Mouse (Mus musculus) thymus, adult 2 months (tissue): ENCODE measurements around the gene Cfc1. TPM values are rescaled to one million over a fixed set of nuclear protein-coding genes. Genes with fewer than 3 reads are reported as not detected.
"Not testable (repeated sequence)": the region's sequence is repeated elsewhere in the genome, so short reads cannot be mapped to it uniquely, and the experiment has no call there.

ENCODE experiments used
- DNase-seq: peaks from one replicate; pipeline ENCODE4 v3.0.0; 2021
- H3K27ac ChIP-seq: fragments of 200-500 bp; 2 replicates; pipeline ENCODE4 v1.5.1; 2012; ENCODE audit warnings: low read length, control low read depth; ENCODE audit not compliant: control insufficient read depth, insufficient read depth
- H3K27me3 ChIP-seq: fragments of 200-500 bp; 2 replicates; pipeline ENCODE4 v1.6.1; 2012; ENCODE audit warnings: mild to moderate bottlenecking, low read length, moderate library complexity, mixed read lengths; ENCODE audit not compliant: control insufficient read depth, insufficient read depth
- H3K36me3 ChIP-seq: fragments of 200-500 bp; 2 replicates; pipeline ENCODE4 v1.6.1; 2012; ENCODE audit warnings: mild to moderate bottlenecking, low read length, moderate library complexity; ENCODE audit not compliant: control insufficient read depth, insufficient read depth
- H3K4me1 ChIP-seq: fragments of 200-500 bp; replicated peaks from 2 replicates; pipeline ENCODE4 v1.6.1; 2012; ENCODE audit warnings: low read length; ENCODE audit not compliant: control insufficient read depth, insufficient read depth
- H3K4me3 ChIP-seq: fragments of 200-500 bp; 2 replicates; pipeline ENCODE4 v1.5.1; 2012; ENCODE audit warnings: mild to moderate bottlenecking, low read length, control low read depth, moderate library complexity; ENCODE audit not compliant: control insufficient read depth, insufficient read depth
- CTCF ChIP-seq: fragments of 200-500 bp; IDR thresholded peaks from 2 replicates; pipeline ENCODE4 v1.5.1; 2012; ENCODE audit warnings: mild to moderate bottlenecking, control low read depth, low read length, moderate library complexity, borderline replicate concordance; ENCODE audit not compliant: control insufficient read depth, poor library complexity, insufficient read depth; ENCODE audit errors: extremely low read depth
- POLR2A ChIP-seq: fragments of 200-500 bp; IDR thresholded peaks from 2 replicates; pipeline ENCODE4 v1.6.1; 2012; ENCODE audit warnings: mild to moderate bottlenecking, low read length, control low read depth, moderate library complexity; ENCODE audit not compliant: control insufficient read depth, poor library complexity, insufficient read depth; ENCODE audit errors: extremely low read depth
- WGBS: fragments of 180-500 bp; shearing (Covaris S2); methylation state at CpG from one replicate; pipeline ENCODE4 v1.1.7; 2018; 5-methylcytosine and 5-hydroxymethylcytosine counted together
- polyA plus RNA-seq: library from polyadenylated mRNA; depleted of rRNA; stranded (reverse); fragments of >200 nt; gene quantifications from 2 replicates; pipeline ENCODE4 v1.2.3, GENCODE M21; 2012

The Cfc1 gene
- polyA plus RNA-seq, 1 experiment = not detected

- 18% methylated on average over 1 of the region's 1 CpGs for WGBS
- no peak overlapping the region for H3K4me3 ChIP-seq
- no peak for TF ChIP-seq POLR2A
- no peak for TF ChIP-seq CTCF
Measured at GRCm38 (mm10) chr1:34518259-34518658, 17.2 kb upstream of the Cfc1 start.

GRCm38 (mm10) chr1:34522205-34522849 is 13.1 kb upstream of the Cfc1 start:
- H3K27me3 ChIP-seq = no peaks in the 10 kb centered on the region
- TF ChIP-seq POLR2A (no peak), CTCF (no peak)

More at GRCm38 (mm10) chr1:34518259-34518658, 17.2 kb upstream of the Cfc1 start:
- no peak for DNase-seq
- Histone ChIP-seq H3K36me3 (no peaks in the 10 kb centered on the region), H3K4me1 (no peaks in the 10 kb centered on the region), H3K27me3 (no peaks in the 10 kb centered on the region), H3K27ac (no peak overlapping the region)

DNA sequence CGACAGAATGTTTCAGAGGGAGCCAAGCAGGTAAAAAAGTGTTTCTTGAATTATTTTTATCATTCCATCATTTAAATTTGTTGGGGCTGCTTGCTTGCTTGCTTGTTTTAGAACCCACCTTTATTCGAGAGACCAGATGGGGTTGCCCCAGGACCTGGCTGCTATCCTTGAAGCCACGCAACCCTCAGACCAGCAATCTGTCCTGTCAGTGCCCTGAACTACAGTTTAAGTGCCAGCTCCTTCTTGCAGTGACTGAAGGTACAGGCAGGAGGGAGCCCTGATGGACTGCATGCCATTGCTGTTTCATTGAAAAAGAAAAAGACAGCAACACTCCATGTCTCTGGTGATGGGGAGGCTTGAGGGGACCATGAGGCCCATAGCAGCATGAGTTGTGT is 12.6 kb upstream of the Cfc1 start:
- no peaks in the 10 kb centered on the region for H3K36me3 ChIP-seq
- WGBS = 89% methylated on average over 3 of the region's 3 CpGs
- H3K27ac ChIP-seq = no peak overlapping the region
- no peak overlapping the region for H3K4me3 ChIP-seq
- H3K4me1 ChIP-seq = no peaks in the 10 kb centered on the region
- TF ChIP-seq CTCF = no peak
- no peak for TF ChIP-seq POLR2A
- no peaks in the 10 kb centered on the region for H3K27me3 ChIP-seq
- no peak for DNase-seq

More at GRCm38 (mm10) chr1:34522205-34522849, 13.1 kb upstream of the Cfc1 start:
- Histone ChIP-seq H3K4me3 (no peak overlapping the region), H3K27ac (no peak overlapping the region), H3K4me1 (no peaks in the 10 kb centered on the region), H3K36me3 (no peaks in the 10 kb centered on the region)
- no peak for DNase-seq
- WGBS = 52% methylated on average over 6 of the region's 6 CpGs

GRCm38 (mm10) chr1:34523647-34524046 is 11.8 kb upstream of the Cfc1 start:
- no peak overlapping the region for H3K4me3 ChIP-seq
- WGBS = 81% methylated on average over 3 of the region's 3 CpGs
- TF ChIP-seq CTCF (no peak), POLR2A (no peak)
- H3K4me1 ChIP-seq = no peaks in the 10 kb centered on the region
- H3K27me3 ChIP-seq = no peaks in the 10 kb centered on the region
- no peak for DNase-seq
- H3K27ac ChIP-seq = no peak overlapping the region
- no peaks in the 10 kb centered on the region for H3K36me3 ChIP-seq

GRCm38 (mm10) chr1:34534574-34534973 is 874 bp upstream of the Cfc1 start:
- H3K27ac ChIP-seq, H3K36me3 ChIP-seq, H3K4me1 ChIP-seq, DNase-seq, H3K4me3 ChIP-seq, H3K27me3 ChIP-seq: not testable (repeated sequence)
- WGBS = 4% methylated on average over 3 of the region's 3 CpGs

DNA sequence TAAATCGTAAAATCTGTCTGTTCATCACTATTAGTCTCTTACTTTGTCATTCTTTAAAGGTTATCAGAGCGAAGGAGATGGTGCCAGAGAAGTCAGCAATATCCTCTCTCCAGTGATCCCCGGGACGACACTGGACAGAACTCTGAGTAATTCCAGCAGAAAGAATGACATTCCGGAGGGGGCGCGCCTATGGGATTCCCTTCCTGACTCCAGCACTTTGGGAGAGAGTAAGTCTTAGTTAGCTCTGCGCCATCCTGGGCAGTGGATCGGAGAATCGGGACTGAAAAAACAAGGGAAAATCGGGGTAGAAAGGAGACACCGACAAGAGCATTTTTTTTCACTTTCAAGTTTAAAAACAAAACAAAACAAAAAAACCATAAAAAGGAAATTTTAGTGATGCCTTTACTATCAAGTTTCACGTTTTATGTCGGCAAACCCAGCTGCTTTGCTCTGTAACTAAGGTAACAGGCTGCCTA is 881 bp downstream of the Cfc1 start:
- 42% methylated on average over 14 of the region's 14 CpGs for WGBS
- Histone ChIP-seq H3K27me3 (no peaks in the 10 kb centered on the region; the same call in 1 of the 2 replicates), H3K4me1 (peaks cover 6% of the 10 kb centered on the region; the same call in 1 of the 2 replicates), H3K36me3 (no peaks in the 10 kb centered on the region), H3K4me3 (no peak overlapping the region), H3K27ac (no peak overlapping the region)
- no peak for DNase-seq
- TF ChIP-seq CTCF (no peak), POLR2A (no peak)

GRCm38 (mm10) chr1:34536767-34537485 is 1.5 kb downstream of the Cfc1 start:
- Histone ChIP-seq H3K36me3 (no peaks in the 10 kb centered on the region), H3K4me1 (peaks cover 6% of the 10 kb centered on the region; the same call in 1 of the 2 replicates), H3K4me3 (no peak overlapping the region), H3K27ac (no peak overlapping the region), H3K27me3 (no peaks in the 10 kb centered on the region; the same call in 1 of the 2 replicates)
- peak; percentile 4 for DNase-seq
- WGBS = 5% methylated on average over 16 of the region's 16 CpGs
- TF ChIP-seq POLR2A (no peak), CTCF (no peak)
